Mouse (Mus musculus) kidney, adult 18-20 months (tissue): ENCODE data around the gene Pold1.
A peak's percentile ranks its signal among the peaks of the same experiment; 100 is the strongest.

ENCODE experiments used
- DNase-seq: peaks from one replicate; pipeline ENCODE4 v3.0.0; 2021

Pold1 gene

DNA sequence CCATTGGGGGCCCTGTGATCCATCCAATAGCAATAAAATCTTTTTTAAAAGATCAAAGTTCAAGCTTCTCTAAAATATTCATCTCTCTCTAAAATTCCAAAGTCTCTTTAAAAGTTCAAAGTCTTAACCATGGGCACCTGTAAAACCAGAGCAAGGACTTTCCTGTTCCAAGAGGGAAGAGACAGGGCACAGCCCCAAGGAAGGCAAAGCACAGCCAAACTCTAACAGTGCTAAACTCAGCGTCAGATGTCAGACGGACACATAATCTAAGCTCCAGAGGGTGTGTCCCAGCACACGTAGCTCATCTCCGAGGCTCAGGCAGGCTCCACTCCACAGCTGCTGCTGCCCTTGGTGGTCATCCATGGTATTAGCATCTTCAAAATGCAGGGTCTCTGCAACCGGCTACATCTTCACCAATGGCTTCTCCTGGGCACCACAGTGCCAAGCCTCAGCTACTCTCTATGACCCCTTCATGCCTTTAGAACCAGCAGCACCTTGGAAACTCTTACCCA lies 27.7 kb upstream of the Pold1 start:
- no peak for DNase-seq

DNA sequence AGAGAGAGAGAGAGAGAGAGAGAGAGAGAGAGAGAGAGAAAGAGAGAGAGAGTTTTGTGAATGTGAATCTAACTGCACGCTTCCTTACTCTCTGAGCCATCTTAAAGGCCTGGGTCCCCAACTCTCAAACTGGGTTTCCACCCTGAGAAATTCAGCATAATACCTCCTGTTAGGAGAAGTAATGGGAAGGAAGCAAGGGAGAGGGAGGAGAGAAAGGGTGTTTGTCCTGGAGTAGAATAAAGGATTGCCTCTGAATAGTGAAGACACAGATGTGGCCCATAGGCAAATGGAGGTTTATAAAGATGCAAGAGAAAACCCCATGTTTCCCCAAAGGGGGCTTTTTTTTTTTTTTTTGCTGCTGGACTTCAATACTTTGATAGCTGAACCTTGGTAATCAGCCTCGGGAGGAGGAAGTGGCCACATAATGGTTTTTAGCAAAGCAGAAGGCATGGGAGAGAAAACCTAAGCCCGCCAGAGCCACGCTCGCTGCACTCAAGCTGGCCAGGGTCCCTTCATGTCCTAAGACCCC lies 24.4 kb upstream of the Pold1 start:
- no peak for DNase-seq

DNA sequence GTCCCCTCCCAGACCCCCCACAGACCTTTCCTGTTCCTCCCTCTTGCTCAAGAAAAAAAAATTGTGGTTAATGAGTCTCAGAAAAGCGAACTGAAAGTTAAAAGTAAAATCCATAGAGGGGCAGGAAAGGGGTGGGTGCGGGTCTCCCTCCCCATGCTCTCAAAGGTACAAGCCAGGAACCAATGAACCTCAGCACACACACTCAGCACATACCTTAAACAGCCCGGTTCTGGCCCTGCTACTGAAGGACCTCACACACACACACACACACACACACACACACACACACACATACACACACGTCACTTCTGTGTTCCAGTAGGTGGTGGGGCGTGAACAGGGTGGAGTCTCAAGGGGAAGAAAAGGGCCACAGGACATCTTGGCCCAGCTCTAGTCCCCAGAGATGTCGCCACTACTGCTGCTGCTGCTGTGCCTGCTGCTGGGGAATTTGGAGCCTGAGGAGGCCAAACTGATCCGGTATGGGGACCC lies 23.6 kb upstream of the Pold1 start, which contains the start of gene Napsa:
Gene Napsa (plus strand): TSS at position 168 of the 489 bp plus-strand sequence.
- peak; percentile 67 for DNase-seq

DNA sequence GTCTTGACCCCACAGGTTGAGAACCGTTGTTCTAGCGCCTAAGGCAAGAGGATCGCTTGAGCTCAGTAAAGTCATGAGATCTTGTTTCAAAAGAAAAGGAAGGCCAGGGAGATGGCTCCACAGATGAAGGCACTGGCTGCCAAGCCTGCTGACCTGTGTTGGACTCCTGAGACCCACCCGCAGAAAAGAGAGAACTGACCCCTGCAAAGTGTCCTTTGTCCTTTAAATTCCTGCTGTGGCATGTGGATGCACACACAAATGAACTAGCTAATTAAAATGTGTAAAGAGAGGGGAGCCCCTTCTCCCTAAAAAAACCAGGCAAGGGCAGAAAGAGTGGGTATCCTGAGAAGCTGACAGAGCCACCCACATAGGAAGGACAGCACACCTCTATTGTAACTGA lies 23.2 kb upstream of the Pold1 start:
- peak; percentile 56 for DNase-seq

DNA sequence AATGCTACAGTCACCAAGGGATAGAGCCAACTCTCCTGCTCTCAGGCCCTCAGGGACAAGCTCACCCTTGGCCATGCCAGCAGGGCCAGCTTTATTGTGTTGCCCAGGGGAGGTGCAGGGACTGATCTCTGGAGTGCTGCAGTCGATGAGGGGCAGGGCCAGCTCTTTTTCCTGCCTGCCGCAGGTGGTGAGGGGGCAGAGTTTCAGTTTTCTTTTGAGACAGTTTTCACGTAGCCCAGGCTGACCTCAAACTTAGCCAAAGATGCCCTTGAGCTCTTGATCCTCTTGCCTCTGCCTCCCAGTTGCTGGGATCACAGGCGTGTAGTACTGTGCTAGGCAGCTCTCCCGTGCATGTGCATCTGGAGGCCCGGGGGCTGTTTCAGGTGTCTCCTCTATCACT lies 22.3 kb upstream of the Pold1 start:
- DNase-seq: no peak

DNA sequence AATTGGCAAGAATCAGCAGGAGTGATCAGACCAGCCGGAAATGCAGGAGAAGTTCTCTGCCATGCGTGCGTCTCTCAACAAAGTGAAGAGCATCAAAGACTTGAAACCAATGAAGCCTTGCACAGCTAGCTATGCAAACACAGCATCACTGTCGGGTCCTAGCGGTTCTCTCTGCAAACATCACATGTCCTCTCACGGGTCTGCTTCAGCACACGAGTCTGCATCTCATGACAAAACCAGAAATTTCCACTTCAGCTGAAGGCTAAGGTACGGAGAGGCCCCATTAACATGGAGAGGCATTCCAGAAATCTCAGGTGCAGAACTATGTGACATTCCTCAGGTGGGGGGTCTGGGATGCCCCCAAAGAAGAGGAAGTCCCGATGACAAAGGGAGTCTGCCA lies 20.2 kb upstream of the Pold1 start:
- no peak for DNase-seq

DNA sequence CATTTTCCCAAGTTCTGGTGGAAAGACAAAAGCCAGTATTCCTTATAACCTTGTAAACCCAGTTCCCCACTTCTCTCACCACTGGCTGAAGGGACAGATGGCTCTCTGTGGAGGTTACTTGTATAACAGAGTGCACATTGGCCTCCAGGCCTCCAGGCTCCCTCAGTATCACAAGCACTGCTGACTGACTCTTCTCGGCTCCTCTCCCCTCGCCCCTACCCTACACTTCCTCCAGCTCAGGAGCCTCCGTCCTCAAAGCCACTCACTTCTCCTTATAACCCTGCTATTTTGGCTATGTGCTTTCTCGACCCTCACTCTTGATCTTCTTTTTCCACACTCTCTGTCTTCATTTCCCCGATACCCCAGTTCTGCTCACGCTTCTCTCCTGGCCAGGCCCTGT lies 16.8 kb upstream of the Pold1 start:
- no peak for DNase-seq

DNA sequence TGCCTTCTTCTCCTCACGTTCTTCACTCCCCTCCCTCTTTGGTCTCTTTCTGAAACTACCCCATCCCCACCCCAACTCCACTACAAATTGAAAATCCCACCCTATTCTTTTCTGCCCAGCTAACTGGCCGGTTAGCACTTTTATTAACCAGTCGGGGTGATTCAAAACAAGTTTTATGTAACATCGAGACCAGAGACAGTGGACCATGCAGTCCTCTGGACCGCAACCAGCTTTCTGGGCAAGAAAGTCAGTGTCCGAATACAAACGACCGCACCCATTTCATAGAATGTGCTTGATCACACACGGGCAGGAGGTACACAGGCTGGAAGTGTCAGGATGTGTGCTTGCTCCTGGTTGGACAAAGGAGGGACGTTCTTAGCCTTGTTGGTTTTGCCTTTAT lies 15.8 kb upstream of the Pold1 start:
- DNase-seq: no peak

DNA sequence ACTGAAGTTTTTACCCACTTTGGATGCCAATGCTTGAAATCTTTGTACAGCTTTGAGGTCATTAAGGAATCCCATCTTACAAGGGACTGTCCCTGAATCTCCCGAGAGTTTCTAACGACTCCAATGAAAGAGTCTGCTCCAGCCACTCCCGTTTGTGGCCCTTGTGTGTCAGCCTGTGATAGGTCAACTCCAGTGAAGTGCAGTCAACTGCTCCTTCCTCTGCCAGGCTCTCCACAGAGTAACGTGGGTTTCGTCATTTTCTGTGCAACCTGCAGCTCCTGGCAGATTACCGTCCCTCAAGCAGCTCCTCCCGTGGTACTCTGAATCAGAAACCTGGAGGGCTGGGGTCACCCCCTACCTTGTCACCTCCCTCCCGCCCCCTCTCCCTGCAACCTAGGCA lies 14.6 kb upstream of the Pold1 start:
- no peak for DNase-seq

DNA sequence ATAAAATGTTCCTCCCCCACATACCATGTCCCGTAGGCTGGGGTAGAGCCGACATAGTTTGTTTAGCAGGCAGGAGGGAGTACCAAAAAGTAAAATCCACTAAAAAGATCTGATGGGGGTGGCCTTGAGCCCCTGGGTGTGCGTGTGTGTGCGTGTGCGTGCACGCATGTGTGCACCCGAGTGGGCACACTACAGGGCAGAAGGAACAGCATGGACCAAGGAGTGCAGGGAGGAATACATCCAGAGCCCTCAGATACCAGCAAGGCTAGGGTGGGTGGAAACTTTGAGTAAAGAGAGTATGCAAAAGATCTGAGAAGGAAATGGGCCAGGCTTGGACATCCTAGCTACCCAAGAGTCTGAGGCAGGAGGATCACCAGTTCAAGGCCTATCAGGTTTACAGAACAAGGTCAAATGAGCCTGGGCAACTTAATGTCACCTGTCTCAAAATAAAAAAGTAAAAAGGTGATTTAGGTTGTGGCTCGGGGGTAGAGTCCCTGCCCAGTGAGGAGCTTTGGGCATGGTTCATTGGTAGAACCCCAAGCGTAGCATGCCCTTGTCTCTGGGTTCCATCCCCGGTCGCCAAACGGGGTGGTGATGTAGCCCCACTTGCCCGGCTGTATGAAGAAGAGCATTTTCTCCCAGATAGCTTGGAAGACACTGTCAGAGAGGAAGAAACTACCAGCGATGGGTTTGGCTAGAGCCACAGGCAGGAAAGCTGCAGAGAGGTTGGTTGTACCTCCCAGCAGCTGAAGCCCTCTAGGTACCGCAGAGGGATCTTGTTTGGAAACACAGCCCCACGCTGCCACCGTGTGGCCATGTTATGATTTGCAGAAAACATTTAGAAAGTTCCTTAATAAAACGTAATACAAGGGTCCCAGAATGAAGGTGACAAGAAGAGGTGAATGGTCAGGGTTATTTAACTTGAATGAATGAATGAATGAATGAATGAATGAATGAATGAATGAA lies 12.1 kb upstream of the Pold1 start:
- DNase-seq: peak; percentile 86

DNA sequence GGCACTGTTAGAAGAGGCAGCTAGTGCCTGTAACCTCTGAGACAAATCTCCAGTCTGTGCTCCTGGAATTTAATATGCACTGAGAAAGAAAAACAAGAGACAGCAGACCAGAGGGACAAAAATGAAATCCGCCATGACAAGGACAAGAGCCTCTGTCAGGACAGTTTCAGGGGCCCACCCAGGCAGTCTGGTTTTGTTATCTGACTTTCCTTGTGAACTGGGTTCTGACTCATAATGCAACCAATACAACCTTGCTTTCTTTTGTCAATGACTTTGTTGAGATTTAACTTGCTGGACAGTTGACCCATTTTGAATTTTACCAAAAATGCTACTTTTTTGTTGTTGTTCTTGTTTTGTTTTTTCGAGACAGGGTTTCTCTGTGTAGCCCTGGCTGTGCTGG lies 9.0 kb upstream of the Pold1 start:
- DNase-seq: no peak

DNA sequence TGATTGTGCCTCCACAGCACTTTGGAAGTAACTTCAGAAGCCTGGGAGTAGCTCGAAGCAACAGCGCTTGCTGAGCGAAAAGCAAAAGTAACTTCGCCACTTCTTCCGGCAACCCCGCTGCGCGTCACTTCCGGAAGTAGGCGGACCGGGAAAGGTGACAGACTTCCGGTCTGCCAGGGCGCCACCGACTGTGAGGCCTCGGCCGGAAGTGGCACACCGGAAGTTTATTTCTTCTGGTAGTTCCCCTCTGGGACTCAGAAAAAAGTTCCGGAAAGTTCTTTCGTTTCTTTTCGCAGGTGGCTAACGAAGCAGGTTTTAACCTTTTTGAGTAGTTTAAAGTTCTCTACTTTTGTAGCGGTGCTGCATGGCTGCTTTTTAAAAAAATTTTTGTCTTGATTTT lies 5.2 kb upstream of the Pold1 start, which contains the start of gene Nr1h2:
Gene Nr1h2 (minus strand): TSS at position 126 of the 400 bp plus-strand sequence.
- peak; percentile 96 for DNase-seq

DNA sequence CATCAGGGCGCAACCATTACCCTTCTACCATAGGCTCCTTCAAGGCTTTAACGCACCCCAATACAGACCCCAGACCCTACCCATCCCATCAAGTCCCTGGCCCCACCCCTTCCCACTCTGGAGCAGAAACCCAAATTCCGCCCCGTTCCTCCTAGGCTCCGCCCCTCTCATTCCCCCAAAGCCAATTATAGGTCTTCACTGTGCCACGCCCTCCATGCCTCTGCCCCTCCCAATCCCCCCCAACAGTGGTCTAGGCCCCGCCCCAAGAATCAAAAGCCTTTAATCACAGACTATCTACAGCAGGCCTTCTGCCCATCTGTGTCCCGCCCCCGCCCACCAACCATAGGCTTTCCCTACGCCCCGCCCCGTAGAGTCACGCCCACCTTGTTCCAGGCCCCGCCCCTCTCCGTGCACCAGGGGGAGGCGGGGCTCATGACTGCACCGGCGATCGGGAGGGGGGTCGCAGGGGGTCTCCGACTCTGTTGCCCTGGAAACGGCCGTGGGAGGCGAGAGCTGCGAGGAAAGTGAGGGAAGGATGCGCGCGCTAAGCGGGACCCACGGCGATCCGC lies 4.6 kb upstream of the Pold1 start:
- peak; percentile 75 for DNase-seq

DNA sequence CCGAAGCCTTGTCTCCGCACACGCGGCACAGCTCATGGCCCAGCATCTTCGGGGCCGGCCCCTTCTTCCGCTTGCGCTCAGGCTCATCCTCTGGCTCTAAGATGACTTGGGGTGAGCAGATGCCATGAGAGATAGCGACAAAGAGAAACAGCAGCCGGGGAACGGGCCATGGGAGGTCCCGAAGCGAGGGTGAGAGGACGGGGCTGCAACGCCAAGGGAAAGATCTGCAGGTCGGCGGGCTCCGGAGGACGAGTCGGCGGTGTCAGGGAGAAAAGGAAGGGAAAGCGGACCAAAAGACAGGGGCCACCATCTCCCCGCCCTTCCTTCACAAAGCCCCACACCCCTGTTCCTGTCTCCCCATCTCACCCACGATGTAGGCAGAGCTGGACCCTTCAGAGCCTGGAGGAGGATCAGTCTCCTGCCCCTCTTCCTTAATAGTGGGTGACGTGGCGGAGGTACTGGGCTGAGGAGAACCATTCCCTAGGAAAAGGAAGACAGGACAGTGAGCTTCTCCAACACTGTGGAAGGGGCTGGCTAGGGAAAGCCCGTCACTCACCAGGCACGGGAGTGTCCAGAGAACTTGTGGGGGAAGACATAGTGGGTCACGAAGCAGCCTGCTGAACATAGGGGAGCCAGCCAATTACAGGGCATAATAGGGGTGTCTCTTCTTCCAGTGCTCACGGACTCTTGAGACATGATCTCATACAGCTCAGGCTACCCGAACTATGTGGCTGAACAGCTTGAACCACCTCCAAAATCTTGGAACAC lies 3.7 kb upstream of the Pold1 start:
- no peak for DNase-seq

DNA sequence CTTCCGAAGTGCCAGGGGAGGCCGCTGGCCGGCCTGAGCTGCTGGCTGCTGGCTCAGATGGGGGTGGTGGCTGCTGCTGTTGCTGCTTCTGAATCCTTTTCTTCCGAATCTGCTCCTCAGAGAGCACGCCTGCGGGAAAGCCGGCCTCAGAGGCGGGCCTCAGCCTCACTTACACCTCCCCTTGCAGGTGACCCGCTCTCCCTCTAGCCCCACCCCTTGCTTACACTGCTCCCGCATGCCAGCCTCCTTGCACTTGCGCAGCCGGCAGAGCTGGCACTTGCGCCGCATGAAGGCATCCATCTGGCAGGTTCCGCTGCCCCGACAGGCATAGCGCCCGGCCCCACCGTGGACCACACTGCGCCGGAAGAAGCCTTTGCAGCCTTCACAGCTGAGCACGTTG lies 3.1 kb upstream of the Pold1 start:
- no peak for DNase-seq

DNA sequence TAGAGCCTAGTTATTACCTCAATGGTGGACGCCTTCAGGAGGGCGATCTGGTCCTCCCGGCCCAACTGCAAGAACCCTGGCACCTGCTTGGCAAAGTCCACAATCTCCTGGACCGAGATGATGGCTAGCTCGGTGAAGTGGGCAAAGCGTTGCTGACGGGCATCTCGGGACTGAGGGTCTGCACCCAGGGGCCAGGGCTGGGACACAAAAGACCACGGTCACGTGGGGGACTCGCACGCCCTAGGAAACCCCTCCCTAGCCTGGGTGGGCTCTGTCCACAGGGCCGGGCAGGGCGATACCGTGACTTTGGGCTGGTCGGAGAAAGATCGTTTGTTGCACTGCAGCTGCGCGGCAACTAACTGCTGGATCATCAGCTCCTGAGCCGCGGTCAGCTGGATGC lies 2.7 kb upstream of the Pold1 start:
- no peak for DNase-seq

DNA sequence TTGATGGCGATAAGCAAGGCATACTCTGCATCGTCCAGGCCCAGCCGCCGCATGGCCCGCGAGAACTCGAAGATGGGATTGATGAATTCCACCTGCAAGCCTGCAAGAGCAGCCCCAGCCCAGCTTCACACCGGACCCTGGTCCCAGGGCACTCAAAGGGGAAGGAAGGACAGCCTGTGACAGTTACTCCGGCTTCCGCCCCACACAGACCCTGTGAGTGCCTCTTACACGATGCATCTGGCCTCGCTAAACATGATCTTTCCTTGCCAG lies 1.7 kb upstream of the Pold1 start:
- DNase-seq: no peak

DNA sequence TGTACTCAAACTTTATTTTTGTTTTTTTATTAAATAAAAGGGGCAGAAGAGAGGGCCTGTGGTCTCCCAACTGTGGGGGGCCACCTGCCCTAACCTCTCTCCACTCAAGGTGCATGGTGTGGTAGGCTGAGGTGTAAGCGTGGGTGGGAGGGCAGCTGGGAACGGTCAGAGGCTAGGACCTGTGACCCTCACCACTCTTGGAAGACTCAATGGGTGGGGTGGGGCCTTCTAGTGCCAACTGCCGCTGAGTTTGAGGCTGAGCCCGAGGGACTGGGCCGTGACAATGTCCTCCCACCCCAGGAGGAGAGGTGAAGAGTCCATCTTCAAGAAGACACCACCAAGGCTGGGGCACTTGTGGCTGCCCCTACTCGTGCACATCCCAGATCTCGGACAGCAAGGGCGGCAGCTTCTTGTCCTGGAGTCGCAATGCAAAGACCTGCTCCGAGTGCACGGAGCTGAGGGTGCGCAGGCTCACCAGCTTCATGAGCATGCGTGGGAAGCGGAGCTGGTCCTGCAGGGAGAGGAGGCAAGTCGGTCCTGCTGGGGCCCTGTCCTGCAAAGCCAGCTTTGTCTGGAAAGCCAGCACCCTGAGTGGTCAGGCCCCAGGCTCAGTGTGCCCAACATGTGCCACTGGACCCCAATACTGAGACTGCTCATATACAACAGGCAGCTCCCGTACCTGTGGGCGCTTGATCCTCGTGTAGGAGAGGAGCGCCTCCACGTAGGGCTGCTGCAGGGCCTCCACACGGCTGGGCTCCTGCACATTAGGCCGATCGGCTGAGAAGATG lies 1.2 kb upstream of the Pold1 start:
- DNase-seq: no peak

DNA sequence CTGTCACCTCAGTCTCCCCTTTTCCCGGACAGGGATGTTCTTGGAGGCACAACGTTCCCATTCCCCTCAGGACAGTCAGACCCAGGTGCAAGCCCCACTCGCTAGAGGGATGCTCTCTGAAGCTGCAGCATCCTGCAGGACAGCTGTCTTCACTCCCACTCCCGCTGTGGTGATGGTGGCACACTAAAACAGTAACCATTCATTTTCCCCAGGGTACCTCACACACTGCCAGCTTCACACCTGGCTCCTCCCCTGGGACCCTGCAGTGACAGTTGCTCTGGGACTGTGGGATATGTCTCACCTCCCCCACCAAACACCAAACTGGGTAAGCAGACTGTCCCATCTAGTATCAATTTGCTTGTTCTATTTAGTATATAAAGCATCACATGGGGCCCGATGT lies 924 bp downstream of the Pold1 start:
- no peak for DNase-seq

DNA sequence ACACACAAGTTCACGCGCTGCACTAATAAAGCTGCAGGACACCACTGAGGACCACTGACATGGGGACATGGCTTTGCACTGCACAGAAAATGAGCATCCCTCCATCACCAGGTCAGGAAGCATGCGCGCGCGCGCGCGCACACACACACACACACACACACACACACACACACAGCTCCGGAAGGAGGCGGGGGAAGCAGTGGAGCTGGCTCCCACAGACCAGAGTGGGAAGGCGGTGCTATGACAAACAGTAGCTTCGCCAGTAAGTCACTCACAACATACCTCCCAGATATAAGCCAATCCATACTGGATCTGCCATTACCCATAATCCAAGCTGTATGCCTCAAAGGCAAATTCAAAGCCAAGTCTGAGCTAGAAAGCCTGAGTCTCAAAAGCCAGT lies 1.6 kb downstream of the Pold1 start:
- DNase-seq: no peak

DNA sequence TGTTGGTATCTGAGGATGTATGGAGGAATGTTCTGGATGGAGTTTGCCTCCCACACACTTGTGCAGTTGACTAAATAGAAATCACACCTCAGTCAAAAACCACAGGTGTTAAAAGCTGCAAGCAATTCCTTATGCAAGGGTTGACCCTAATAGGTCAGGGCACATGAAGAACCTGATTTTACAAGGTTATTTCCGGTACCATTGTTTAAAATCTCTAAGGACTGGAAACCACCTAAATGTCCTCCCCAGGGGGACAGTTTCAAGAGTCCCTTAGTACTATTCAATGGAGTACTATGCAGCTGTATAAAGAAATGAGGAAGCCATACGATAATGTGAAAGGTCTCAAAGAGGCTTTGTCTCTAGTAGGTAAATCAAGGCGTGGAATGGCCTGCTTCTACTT lies 2.4 kb downstream of the Pold1 start:
- DNase-seq: no peak

DNA sequence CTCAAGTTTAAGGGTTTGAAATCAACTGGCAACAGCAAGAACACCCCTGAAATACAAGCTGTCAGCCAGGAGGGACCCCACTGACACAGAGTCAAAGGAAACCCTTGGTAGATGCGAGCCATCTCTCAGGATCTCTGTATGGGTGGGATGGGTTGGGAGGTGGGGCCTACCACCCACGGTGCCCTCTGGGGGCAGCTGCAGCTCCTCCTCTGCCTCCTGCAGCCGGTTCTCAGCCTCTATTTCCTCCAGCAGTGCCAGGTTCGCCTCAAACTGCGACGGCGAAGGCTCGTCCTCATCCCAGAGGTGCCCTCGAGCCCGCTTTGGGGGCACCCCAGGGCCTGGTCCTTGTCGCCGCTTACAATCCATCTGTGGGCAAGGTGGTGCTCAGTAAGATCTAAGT lies 5.6 kb downstream of the Pold1 start:
- DNase-seq: no peak
